Mouse (Mus musculus): ENCODE data around the gene Rsph3b.

Rsph3b gene

DNA sequence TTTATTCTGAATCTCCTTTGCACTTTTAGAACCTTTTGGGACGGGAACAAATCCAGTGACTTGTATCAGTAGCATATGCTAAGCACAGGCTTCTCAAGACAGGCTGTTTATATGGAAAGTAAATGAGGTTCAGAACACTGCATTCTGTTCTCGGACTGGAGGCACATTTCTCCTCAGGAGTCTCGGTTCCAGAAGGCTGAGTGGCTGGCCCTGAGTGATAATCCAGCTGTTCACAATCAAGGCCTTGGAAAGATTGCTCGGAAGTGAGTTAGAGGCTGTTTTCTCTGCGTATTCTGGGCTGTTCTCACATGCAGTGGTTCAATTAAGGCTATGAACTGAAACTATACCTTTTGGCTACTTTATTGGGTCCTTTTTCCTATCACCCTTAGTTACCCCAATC, 82.9 kb downstream of the Rsph3b start:
- DNase-seq (ENCODE audit: low read depth, low spot score): no peak

DNA sequence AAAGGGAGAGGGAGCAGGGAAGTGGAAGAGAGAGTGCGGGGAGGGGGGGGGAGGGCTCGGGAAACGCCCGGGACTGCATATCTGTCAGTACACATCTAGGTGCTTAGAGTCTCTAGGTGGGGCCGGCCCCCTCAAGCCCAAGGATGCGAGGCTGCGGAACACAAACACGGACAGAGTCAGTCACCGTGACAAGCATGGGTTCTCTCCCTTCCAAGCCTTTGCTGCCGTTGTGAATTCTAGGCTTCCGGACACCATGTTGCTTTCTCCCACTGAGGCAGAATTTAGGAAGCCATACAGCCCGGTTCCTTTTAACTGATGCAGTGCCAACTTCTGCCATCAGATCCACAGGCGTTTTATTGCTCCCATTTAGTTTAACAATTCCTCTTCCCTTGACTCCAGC, 83.6 kb downstream of the Rsph3b start:
- DNase-seq (ENCODE audit: low read depth, low spot score): no peak

DNA sequence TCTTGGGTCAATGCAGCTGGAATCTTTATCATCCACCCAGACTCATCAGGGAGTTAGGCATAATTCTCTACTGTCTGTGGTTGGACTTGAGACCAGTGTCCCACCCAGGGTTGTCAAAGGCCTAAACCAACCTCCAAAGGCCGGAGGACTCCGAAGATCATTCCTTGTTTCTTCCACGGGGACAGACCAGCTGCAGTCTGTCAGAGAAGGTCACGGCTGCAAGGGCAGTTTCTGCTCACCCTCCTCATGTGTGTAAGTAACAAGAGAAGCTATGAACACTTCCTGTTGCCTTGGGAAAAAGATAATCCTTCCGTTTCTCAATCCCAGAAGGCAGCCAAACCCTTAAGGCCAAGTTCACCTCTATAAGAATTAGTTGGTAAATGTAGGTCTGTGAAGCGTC, 85.0 kb downstream of the Rsph3b start:
- no peak for DNase-seq (ENCODE audit: low read depth, low spot score)

DNA sequence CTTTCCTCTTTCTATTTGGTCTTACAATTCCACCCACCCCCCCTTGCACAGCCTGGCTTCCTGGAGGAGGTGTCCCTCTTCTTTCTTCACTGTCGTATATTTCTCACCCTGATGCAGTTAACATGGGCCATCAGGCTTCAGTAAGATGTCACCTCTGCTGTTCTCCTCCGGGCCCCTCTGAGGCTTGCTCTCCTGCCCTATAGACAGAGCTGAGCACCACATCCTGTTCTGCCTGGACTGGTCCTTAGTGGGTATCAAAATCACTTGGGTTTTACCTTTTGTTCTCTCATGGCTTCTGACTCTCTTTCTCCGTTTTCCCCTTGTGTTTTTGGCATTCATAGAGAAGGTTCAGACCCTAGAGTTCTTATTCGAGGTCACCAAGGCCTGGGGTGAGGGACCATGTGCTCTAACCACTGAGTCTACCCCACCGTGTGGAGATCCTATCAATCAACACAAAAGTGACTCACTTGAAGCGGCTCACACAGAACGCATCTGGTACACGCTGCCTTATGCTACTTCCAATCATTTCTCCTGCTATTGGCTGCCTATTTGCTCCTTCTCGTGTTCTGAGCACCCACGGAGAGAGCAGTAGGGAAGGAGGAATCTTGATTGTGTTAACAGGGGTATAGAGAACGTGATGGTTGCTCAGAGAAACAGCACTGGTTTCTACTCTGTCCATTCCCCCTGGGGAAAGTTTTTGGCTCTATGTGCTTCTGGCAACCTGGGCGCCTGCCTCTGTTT, 86.3 kb downstream of the Rsph3b start:
- DNase-seq (ENCODE audit: low read depth, low spot score): no peak

DNA sequence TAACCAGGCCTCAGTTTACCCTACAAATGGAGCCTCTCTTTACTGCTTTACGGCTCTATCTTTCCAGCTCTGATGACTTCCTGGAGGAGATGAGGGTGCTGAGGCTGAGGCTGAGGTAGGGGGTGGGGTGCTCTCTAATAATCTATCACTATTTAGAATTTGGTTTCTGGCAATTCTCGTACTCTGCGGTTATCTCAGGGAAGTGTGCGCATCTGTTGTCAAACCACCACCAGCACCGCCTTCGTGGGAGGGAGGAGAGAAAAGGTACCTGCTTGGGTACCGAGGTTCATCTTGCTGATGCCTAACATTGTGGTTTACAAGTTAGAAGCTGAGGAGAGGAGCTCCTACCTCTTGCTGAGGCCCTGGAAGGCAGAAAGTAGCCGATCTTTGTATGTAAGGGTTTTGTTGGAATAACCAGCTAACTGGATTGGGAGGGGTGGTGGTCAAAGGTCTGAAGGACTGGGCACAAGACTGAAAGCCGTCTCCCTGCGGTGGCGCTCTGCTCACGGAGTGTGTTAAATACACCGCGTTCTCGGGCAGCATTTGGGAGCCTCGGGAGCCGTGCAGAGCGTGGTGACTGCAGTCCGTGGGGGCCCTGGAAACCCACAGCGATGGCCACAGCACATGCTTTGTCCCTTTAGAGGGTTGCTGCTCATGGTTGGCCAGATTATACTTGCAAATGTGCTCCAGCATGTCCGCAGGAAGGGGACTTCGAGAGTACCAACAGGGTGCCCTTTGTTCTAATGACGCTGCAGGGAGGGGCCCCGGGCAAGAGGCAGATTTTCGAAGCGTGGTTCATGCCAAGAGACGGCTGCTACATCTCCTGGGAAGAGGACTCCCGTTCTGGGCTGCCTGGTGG, 87.1 kb downstream of the Rsph3b start:
- peak; percentile 55 for DNase-seq (ENCODE audit: low read depth, low spot score)

DNA sequence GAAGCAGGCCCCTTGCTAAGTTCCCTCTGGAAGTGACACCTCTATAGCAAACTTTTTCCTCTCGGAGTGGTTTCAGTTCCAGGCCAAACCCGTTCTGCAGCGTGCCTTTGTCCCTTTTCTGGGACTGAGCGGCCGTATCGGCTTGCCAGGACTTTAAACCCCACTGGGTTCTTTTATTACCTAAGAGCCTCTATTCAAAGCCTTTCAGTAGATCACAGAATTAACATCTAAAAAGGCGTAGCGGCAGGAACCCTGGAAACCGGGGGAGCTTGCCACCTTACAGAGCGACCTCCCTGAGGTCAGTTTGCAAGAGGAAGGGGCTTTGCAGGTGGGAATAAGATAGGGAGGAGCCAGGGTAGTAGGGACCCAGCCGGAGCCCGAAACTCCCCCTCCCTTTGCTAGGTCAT, 88.0 kb downstream of the Rsph3b start:
- DNase-seq (ENCODE audit: low read depth, low spot score): no peak

DNA sequence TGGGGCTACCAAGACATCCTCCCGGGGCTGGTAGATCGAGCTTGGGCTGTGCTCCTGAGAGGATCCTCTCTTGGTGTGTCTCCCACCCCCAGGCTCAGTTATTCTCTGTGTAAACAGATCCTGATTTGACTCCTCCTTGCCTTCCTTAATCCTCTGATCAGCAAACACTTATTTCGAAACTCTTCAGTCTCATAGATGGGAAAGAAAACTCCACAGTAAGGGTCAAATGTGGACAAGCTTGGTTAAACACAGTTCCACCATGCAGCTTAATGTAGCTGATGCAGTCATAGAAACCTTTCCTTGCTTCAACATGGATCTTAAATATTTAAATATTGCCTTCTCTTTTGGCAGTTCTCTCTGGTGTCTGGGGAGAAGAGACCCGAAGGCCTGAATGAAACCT, 88.4 kb downstream of the Rsph3b start:
- DNase-seq (ENCODE audit: low read depth, low spot score): no peak

All from telencephalon, adult 2 months (tissue).